Comparison of ENCODE assay signal across 8 mouse cellular contexts in the genomic region with DNA sequence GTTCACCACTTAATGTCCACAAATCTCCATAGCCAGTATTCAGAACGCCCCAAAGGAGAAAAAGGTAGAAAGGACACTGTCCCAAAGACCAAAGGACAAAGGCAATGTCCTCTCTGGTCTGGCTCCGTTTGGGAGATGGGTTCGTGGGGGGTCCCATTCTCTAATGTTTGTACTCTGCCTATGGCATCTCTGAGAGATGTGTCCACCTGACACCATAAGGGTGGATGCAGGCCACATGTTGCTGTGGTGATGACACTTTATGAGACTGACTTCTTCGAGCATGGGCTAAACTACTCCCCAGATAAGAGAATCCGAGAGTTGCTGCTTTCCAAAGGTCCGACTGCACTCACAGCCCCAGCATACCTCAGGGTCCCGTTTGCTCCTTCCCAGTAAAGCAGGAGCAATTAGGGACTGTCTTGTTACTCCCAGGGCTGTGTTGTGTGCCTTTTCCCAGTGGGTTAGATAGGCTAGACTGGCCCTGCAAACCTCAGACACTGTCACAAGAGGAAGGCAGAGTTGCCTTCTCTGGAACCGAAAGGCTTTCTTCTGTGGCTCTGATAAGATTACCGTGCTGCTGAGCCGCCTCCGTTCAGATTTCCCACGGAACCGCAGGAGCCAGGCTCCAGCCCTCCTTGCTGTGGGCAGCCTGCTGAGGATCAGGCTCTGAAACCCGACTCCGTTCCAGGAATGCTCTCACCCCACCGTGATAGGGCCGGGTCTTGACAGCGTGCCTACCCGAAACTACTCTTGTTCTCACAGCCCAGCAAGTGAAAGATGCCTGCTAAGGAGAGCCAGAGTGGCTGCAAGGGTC. TPM values are rescaled to one million over a fixed set of nuclear protein-coding genes. Genes with fewer than 3 reads are reported as not detected.
DNase-seq lines count a peak whose midpoint lies in the region; ATAC-seq and TF ChIP-seq lines count a peak whose summit lies in the region.

No protein-coding gene starts in this region.

- no peaks in the 10 kb centered on the region for H3K27me3 ChIP-seq in lung, embryonic 15.5 days
- no peaks in the 10 kb centered on the region for H3K27me3 ChIP-seq in heart, embryonic 14.5 days (ENCODE audit: control insufficient read depth, insufficient read depth, low read length)
- no peaks in the 10 kb centered on the region for H3K27me3 ChIP-seq in liver, adult 2 months (ENCODE audit: control insufficient read depth, insufficient read depth, low read length)
- H3K27me3 ChIP-seq in stomach, embryonic 15.5 days (replicated peaks) = no peaks in the 10 kb centered on the region

- peak overlapping the region; percentile 12 for H3K4me3 ChIP-seq in lung, embryonic 15.5 days
- H3K4me3 ChIP-seq in heart, embryonic 14.5 days (ENCODE audit: control insufficient read depth in 1 of 2, insufficient read depth in 1 of 2, low read depth in 1 of 2, low read length in 2 of 2) = peak overlapping the region; percentile 11 to 21
- H3K4me3 ChIP-seq in liver, adult 2 months (ENCODE audit: insufficient read depth, low read depth, low read length) = peak overlapping the region; percentile 9; the same call in 1 of the 2 replicates
- H3K4me3 ChIP-seq in stomach, embryonic 15.5 days (replicated peaks) = peak overlapping the region; percentile 17

- no peak for TF ChIP-seq POLR2A in liver, adult 2 months (IDR thresholded peaks at IDR 0.05; ENCODE audit: extremely low read depth, insufficient read depth, low read length)

- H3K9ac ChIP-seq in lung, embryonic 15.5 days = peak overlapping the region; percentile 4; the same call in 1 of the 2 replicates
- peak overlapping the region; percentile 61 for H3K9ac ChIP-seq in heart, embryonic 14.5 days (ENCODE audit: low read length)
- H3K9ac ChIP-seq in liver, adult 2 months (ENCODE audit: low read depth, low read length) = 0 out of 2 replicates have a peak overlapping the region, but pooled peaks have one; percentile 2
- H3K9ac ChIP-seq in stomach, embryonic 15.5 days = no peak overlapping the region

- 0 out of 2 replicates have a peak overlapping the region, but pooled peaks have one; percentile 20 for H3K27ac ChIP-seq in lung, embryonic 15.5 days
- H3K27ac ChIP-seq in heart, embryonic 14.5 days (replicated peaks in 1 of 2; ENCODE audit: control insufficient read depth in 1 of 2, insufficient read depth in 1 of 2, low read depth in 2 of 2, low read length in 2 of 2) = peak overlapping the region; percentile 76 to 83
- H3K27ac ChIP-seq in liver, adult 2 months (replicated peaks; ENCODE audit: insufficient read depth, low read depth, low read length) = 0 out of 2 replicates have a peak overlapping the region, but pooled peaks have one; percentile 19
- peak overlapping the region; percentile 49; the same call in 1 of the 2 replicates for H3K27ac ChIP-seq in stomach, embryonic 15.5 days

- DNase-seq in lung, postnatal 10 days = no peak
- DNase-seq in embryo, embryonic 11.5 days (ENCODE audit: low read depth, low spot score) = peak; percentile 48
- no peak for DNase-seq in liver, adult 2 months (ENCODE audit: extremely low read depth, low read depth, low spot score)
- DNase-seq in spleen, postnatal 10 days (ENCODE audit: low spot score in 2 of 2) = no peak

- H3K4me2 ChIP-seq in lung, embryonic 15.5 days = peak overlapping the region; percentile 45
- peak overlapping the region; percentile 64 for H3K4me2 ChIP-seq in heart, embryonic 14.5 days (ENCODE audit: low read length)
- H3K4me2 ChIP-seq in stomach, embryonic 15.5 days = peak overlapping the region; percentile 45

- no peaks in the 10 kb centered on the region for H3K36me3 ChIP-seq in lung, embryonic 15.5 days
- peaks cover 34% of the 10 kb centered on the region for H3K36me3 ChIP-seq in heart, embryonic 14.5 days (ENCODE audit: control insufficient read depth, insufficient read depth, low read length)
- no peaks in the 10 kb centered on the region for H3K36me3 ChIP-seq in liver, adult 2 months (ENCODE audit: control insufficient read depth, insufficient read depth, low read length)
- no peaks in the 10 kb centered on the region for H3K36me3 ChIP-seq in stomach, embryonic 15.5 days

- 17% methylated on average over 19 of the region's 19 CpGs for WGBS in lung, embryonic 15.5 days
- 4% methylated on average over 19 of the region's 19 CpGs for WGBS in heart, embryonic 14.5 days
- WGBS in liver, adult 2 months = 23% methylated on average over 19 of the region's 19 CpGs
- 20% methylated on average over 19 of the region's 19 CpGs for WGBS in stomach, embryonic 15.5 days

- no peak for TF ChIP-seq CTCF in liver, adult 2 months (IDR thresholded peaks at IDR 0.05; ENCODE audit: low read depth, low read length)

- peaks cover 57% of the 10 kb centered on the region for H3K4me1 ChIP-seq in lung, embryonic 15.5 days
- peaks cover 63 to 86% of the 10 kb centered on the region in 2 experiments for H3K4me1 ChIP-seq in heart, embryonic 14.5 days (ENCODE audit: control insufficient read depth in 2 of 2, insufficient read depth in 2 of 2, low read length in 2 of 2)
- H3K4me1 ChIP-seq in liver, adult 2 months (ENCODE audit: control insufficient read depth, insufficient read depth, low read length) = peaks cover 20% of the 10 kb centered on the region
- H3K4me1 ChIP-seq in stomach, embryonic 15.5 days = peaks cover 43% of the 10 kb centered on the region

- no peaks in the 10 kb centered on the region for H3K9me3 ChIP-seq in lung, embryonic 15.5 days
- no peaks in the 10 kb centered on the region for H3K9me3 ChIP-seq in heart, embryonic 14.5 days (ENCODE audit: control insufficient read depth, low read length)
- no peaks in the 10 kb centered on the region for H3K9me3 ChIP-seq in stomach, embryonic 15.5 days

- peak; percentile 47; the same call in 1 of the 2 replicates for ATAC-seq in lung, embryonic 15.5 days (ENCODE audit: borderline replicate concordance, extremely low read depth, low FRiP score, low TSS enrichment)
- peak; percentile 75 for ATAC-seq in heart, embryonic 14.5 days (ENCODE audit: insufficient number of reproducible peaks, insufficient read depth, low FRiP score, low read depth)
- ATAC-seq in stomach, embryonic 15.5 days (ENCODE audit: insufficient read depth, low FRiP score, low read depth) = peak; percentile 69
- no peak for ATAC-seq in erythroblast, adult 5-6 weeks (replicated peaks; ENCODE audit: low FRiP score, poor library complexity, severe bottlenecking)

- no peaks in the 10 kb centered on the region for H3K79me2 ChIP-seq in liver, adult 2 months (ENCODE audit: control insufficient read depth, insufficient read depth, low read length)

RNA-seq across cellular contexts. Expression of gene Rcsd1, which starts 7.1 kb away (rescaled TPM):
- polyA plus RNA-seq in lung, embryonic 15.5 days (2015; fragmentation: Nextera tagmentation; extraction: Ambion mirVana) = 37.8 and 42.8 TPM in 2 replicates
- polyA plus RNA-seq in heart, embryonic 14.5 days (2014; fragmentation: Nextera tagmentation; extraction: Ambion mirVana) = 81.2 and 86.3 TPM in 2 replicates
- total RNA-seq in liver, adult 2 months (2014; rRNA removed) = 2.6 and 3.0 TPM in 2 replicates
- 2.8 and 3.3 TPM in 2 replicates for polyA plus RNA-seq in liver, adult 2 months (2012; rRNA removed)
- 42.4 and 43.1 TPM in 2 replicates for polyA plus RNA-seq in stomach, embryonic 15.5 days (2015; fragmentation: Nextera tagmentation; extraction: Ambion mirVana)
- 20.0 and 25.5 TPM in 2 replicates for total RNA-seq in erythroblast, adult 5-6 weeks (2015; ENCODE audit: low replicate concordance)
- 27.2 and 29.6 TPM in 2 replicates for total RNA-seq in erythroblast, adult 5-6 weeks (2017; ENCODE audit: low replicate concordance)

Comparison
In these comparisons a context has a peak if more than half of its experiments do, and no peak if none do; other contexts are left out.
1. H3K27ac ChIP-seq: peak in every context shown above with its lines; median percentile 80 in heart, embryonic 14.5 days; 49 in stomach, embryonic 15.5 days; 20 in lung, embryonic 15.5 days; 19 in liver, adult 2 months.